Mouse (Mus musculus) testis, adult 2 months (tissue): ENCODE measurements around the gene Ap2m1. TPM values are rescaled to one million over a fixed set of nuclear protein-coding genes. Genes with fewer than 3 reads are reported as not detected.

Experiments
- H3K27ac ChIP-seq: fragments of 200-500 bp; 2 replicates; pipeline ENCODE4 v1.5.1; 2012; ENCODE audit warnings: low read depth, low read length; ENCODE audit not compliant: control insufficient read depth, insufficient read depth
- H3K27me3 ChIP-seq: fragments of 200-500 bp; 2 replicates; pipeline ENCODE4 v1.6.1; 2012; ENCODE audit warnings: mild to moderate bottlenecking, low read length, moderate library complexity; ENCODE audit not compliant: control insufficient read depth, insufficient read depth
- H3K36me3 ChIP-seq: fragments of 200-500 bp; 2 replicates; pipeline ENCODE4 v1.6.1; 2012; ENCODE audit warnings: mild to moderate bottlenecking, low read length; ENCODE audit not compliant: control insufficient read depth, insufficient read depth
- H3K4me1 ChIP-seq: fragments of 200-500 bp; 2 replicates; pipeline ENCODE4 v1.6.1; 2012; ENCODE audit warnings: low read length; ENCODE audit not compliant: control insufficient read depth, insufficient read depth
- H3K4me3 ChIP-seq: fragments of 200-500 bp; 2 replicates; pipeline ENCODE4 v1.5.1; 2012; ENCODE audit warnings: low read depth, mild to moderate bottlenecking, low read length, moderate library complexity, mixed read lengths; ENCODE audit not compliant: control insufficient read depth
- CTCF ChIP-seq: fragments of 200-500 bp; IDR thresholded peaks from 2 replicates; pipeline ENCODE4 v1.5.1; 2012; ENCODE audit warnings: low read depth, mild to moderate bottlenecking, inconsistent platforms, low read length, moderate library complexity; ENCODE audit not compliant: control insufficient read depth, insufficient read depth, insufficient replicate concordance
- POLR2A ChIP-seq: fragments of 200-500 bp; IDR thresholded peaks from 2 replicates; pipeline ENCODE4 v1.6.1; 2012; ENCODE audit warnings: low read depth, mild to moderate bottlenecking, inconsistent platforms, low read length, moderate library complexity; ENCODE audit not compliant: control insufficient read depth
- polyA plus RNA-seq: library from polyadenylated mRNA; depleted of rRNA; stranded (reverse); fragments of >200 nt; gene quantifications from 2 replicates; pipeline ENCODE4 v1.2.3, GENCODE M21; 2012

The Ap2m1 gene
- polyA plus RNA-seq, 1 experiment: 119 TPM

- H3K27ac ChIP-seq: no peak overlapping the region
- TF ChIP-seq CTCF (no peak), POLR2A (no peak)
- no peaks in the 10 kb centered on the region; the same call in 1 of the 2 replicates for H3K36me3 ChIP-seq
- no peak overlapping the region for H3K4me3 ChIP-seq
- peaks cover 2% of the 10 kb centered on the region; the same call in 1 of the 2 replicates for H3K4me1 ChIP-seq
- H3K27me3 ChIP-seq: no peaks in the 10 kb centered on the region
Measured at GRCm38 (mm10) chr16:20530941-20531340, 4.3 kb upstream of the Ap2m1 start.

DNA sequence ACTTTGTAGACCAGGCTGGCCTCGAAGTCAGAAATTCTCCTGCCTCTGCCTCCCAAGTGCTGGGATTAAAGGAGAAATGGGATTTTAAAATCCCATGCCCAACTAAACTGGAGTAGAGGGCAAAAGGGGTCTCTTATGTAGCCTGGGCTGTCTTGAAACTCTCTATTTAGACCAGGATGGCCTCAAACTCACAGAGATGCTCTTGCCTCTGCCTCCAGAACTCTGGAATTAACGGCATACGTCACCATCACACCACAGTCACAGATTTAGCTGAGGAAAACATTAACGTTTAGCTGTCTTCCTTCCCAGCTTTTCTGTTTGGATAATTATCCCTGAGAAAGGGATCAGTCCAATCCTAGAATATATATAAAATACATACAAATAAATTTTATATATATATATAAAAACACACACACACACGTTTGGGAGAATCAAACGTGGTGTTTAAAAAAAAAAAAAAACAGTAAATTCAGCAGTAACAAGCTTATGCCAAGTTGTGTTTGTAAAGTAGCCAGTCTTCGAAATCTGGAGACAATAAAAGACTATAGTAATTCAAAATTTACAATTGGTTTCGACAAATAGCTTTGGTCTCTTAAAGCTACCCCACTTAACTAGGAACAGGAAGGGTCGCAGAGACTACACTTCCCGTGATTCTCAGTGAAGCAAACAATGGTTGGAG is 522 bp upstream of the Ap2m1 start:
- no peaks in the 10 kb centered on the region for H3K27me3 ChIP-seq
- TF ChIP-seq POLR2A (no peak), CTCF (no peak)
- H3K4me1 ChIP-seq: peaks cover 3% of the 10 kb centered on the region; the same call in 1 of the 2 replicates
- H3K4me3 ChIP-seq: peak overlapping the region; percentile 98
- no peak overlapping the region for H3K27ac ChIP-seq
- no peaks in the 10 kb centered on the region; the same call in 1 of the 2 replicates for H3K36me3 ChIP-seq

DNA sequence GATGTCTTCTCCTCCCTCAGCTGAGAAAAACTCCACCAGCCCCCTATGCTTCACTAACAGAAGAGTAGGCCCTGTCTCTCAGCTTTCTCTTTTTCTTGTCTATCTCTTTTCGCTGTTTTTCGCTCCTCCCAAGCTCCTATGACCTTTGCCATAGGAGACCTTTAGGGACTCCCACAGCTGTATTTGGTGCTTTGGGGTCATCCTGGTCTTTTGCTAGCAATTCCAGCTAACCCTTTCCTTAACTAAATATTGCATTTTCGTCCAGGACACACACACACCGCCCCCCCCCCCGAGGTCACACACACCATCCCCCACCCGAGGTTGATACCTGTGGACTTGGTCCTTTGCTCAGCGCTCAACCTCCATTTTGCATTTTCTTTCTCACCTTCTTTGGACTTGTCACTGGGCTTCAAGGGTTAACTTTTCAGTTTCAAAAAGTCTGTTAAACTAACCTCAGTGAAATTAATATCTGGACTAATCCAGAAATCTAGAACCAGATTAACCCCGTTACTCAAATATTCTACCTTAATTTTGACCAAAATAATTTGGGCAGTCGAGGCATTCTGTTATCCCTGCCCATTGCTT is 895 bp downstream of the Ap2m1 start:
- Histone ChIP-seq H3K27ac (peak overlapping the region; percentile 96), H3K27me3 (no peaks in the 10 kb centered on the region), H3K4me3 (peak overlapping the region; percentile 98), H3K36me3 (no peaks in the 10 kb centered on the region), H3K4me1 (peaks cover 3% of the 10 kb centered on the region; the same call in 1 of the 2 replicates)
- TF ChIP-seq POLR2A (no peak), CTCF (no peak)

GRCm38 (mm10) chr16:20537071-20537471 is 1.8 kb downstream of the Ap2m1 start:
- Histone ChIP-seq H3K4me3 (no peak overlapping the region), H3K36me3 (no peaks in the 10 kb centered on the region), H3K27ac (no peak overlapping the region), H3K27me3 (no peaks in the 10 kb centered on the region), H3K4me1 (peaks cover 3% of the 10 kb centered on the region; the same call in 1 of the 2 replicates)
- TF ChIP-seq CTCF: no peak
- no peak for TF ChIP-seq POLR2A

- H3K4me3 ChIP-seq: no peak overlapping the region
- H3K27me3 ChIP-seq: no peaks in the 10 kb centered on the region
- H3K27ac ChIP-seq: no peak overlapping the region
- TF ChIP-seq POLR2A: no peak
- TF ChIP-seq CTCF: no peak
- no peaks in the 10 kb centered on the region for H3K36me3 ChIP-seq
- H3K4me1 ChIP-seq: peaks cover 3% of the 10 kb centered on the region; the same call in 1 of the 2 replicates
Measured at GRCm38 (mm10) chr16:20537601-20538320, 2.5 kb downstream of the Ap2m1 start.

GRCm38 (mm10) chr16:20539649-20540048 is 4.4 kb downstream of the Ap2m1 start:
- H3K4me1 ChIP-seq: peaks cover 3% of the 10 kb centered on the region; the same call in 1 of the 2 replicates
- H3K27ac ChIP-seq: no peak overlapping the region
- TF ChIP-seq POLR2A: no peak
- no peak for TF ChIP-seq CTCF
- no peaks in the 10 kb centered on the region for H3K36me3 ChIP-seq
- H3K4me3 ChIP-seq: no peak overlapping the region
- H3K27me3 ChIP-seq: no peaks in the 10 kb centered on the region

GRCm38 (mm10) chr16:20540438-20540837 is 5.2 kb downstream of the Ap2m1 start:
- TF ChIP-seq POLR2A: no peak
- TF ChIP-seq CTCF: no peak
- H3K27me3 ChIP-seq: no peaks in the 10 kb centered on the region
- H3K4me3 ChIP-seq: no peak overlapping the region
- H3K36me3 ChIP-seq: no peaks in the 10 kb centered on the region
- H3K4me1 ChIP-seq: peaks cover 3% of the 10 kb centered on the region; the same call in 1 of the 2 replicates
- no peak overlapping the region for H3K27ac ChIP-seq
